Mouse (Mus musculus) stomach, postnatal 0 days (tissue): ENCODE data around the gene Actn2.

Source experiments
- CTCF ChIP-seq: IDR thresholded peaks from 2 replicates; pipeline ENCODE4 v1.5.1; 2016; ENCODE audit warnings: antibody characterized with exemption, low read depth, mild to moderate bottlenecking, moderate library complexity
- EP300 ChIP-seq: optimal IDR thresholded peaks from 2 replicates; pipeline ENCODE3; 2016; ENCODE audit warnings: antibody characterized with exemption

DNA sequence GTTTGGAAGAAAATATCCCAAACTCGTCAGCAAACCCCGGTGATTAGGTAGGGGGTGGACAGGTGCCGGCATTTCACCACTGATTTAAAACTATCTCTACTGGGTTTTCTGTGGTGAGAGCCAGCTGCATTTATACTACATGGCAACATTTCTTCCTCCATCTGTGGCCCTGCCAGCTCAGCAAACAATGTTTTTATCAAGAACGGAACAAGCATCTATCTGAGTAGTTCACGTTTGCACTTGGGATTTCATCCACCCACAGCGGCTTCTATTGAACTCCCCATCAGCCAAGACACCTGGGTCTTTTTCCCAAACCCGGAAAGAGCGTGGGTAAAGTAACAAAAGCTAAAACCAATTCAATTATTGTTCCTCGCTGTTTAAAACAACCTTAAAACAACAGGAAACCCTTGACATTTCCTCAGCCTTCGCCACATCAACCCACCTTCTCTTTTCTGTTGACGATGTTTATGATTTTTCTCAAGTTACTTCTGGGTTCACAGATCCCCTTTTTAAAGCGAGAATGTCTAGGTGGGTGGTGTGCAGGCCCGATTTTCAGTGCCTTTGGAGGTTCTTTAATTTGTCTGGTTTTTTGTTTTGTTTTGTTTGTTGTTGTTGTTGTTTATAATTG is 8.8 kb upstream of the Actn2 start:
- TF ChIP-seq CTCF, result no peak
- TF ChIP-seq EP300, result no peak
